Mouse (Mus musculus) cerebellum, adult 2 months (tissue): ENCODE data around the gene Kcnab3.

Experiments used
- CTCF ChIP-seq: fragments of 200-500 bp; IDR thresholded peaks from 2 replicates; pipeline ENCODE4 v1.5.1; 2011; ENCODE audit warnings: low read depth, mild to moderate bottlenecking, control low read depth, low read length, moderate library complexity, borderline replicate concordance; ENCODE audit not compliant: insufficient read depth
- POLR2A ChIP-seq: fragments of 200-500 bp; IDR thresholded peaks from 2 replicates; pipeline ENCODE4 v1.6.1; 2011; ENCODE audit warnings: low read length, control low read depth, borderline replicate concordance; ENCODE audit not compliant: insufficient read depth

DNA sequence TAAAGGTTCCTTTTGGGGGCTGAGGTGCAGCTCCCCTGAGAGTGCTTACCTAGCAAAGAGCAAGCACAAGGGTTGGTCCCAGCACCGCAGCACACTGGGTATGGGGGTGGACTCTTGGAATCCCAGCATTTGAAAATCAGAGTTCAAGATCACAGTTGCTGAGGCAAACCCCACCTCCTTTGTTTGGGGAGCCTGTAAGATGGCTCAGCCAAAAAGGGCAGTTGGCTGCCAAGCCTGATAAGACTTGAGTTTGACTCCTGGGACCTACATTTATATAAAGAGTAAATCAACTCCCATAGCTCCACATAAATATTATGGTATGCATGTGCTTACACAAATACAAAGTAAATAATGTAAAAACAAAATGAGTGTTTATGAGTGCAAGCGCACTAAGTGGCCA lies 20.0 kb upstream of the Kcnab3 start:
- no peak for TF ChIP-seq CTCF
- no peak for TF ChIP-seq POLR2A
